ENCODE assay signal across 11 mouse cellular contexts in the genomic region with DNA sequence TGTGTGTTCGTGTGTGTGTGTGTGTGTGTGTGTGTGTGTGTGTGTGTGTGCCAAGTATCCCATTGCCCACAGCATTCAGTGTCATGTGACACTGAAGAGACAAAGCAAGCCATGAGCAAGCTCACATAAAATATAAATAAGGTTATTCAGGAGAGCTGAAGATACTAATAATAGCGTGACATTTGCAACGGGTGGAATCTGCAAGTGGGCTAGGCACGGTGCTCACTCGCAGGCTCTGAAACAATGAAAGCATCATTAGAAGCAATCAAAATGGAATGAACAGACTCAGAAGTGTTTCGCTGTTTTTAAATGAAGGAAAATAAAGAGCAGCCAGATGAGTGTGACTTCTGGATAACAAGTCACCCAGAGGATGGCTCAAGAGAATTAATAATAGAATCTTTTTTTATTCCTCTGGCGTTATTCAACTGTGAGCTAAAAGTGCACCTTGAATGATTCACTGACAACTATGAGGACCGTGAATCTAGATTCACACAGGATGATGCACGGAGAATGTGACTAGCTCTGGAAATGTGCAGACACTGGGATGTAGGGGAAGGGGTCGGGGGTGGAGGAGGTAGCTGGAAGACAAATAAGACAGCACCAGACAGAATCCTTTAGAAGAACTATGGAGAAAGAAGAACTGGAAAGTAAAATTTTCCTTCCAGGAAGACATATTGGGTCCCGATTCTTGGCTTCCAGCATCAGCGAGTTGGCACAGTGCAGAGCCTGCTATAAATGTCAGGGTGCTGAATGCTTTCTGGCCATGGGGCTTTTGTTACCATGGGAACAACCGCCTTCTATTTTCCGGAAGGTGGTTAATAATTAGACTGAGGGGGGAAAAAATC. TPM values are rescaled to one million over a fixed set of nuclear protein-coding genes. Genes with fewer than 3 reads are reported as not detected.
DNase-seq lines count a peak whose midpoint lies in the region; ATAC-seq and TF ChIP-seq lines count a peak whose summit lies in the region.
"Had no signal": no experiment of that assay in that cellular context is flagged by ENCODE, and none has a peak within 500 bp of the region (broad histone marks: within the 10 kb centered on the region; RNA-seq: fewer than 3 reads in every experiment).

No protein-coding gene starts in this region.

- no peak for TF ChIP-seq POLR2A in cortical plate, adult 2 months (IDR thresholded peaks at IDR 0.05; ENCODE audit: extremely low read depth, insufficient read depth, low read length)

- no peak for ATAC-seq in erythroblast, adult 5-6 weeks (replicated peaks; ENCODE audit: low FRiP score, poor library complexity, severe bottlenecking)

- no peak for TF ChIP-seq CTCF in left cerebral cortex, adult 2 months (IDR thresholded peaks at IDR 0.05)
- no peak for TF ChIP-seq CTCF in cortical plate, adult 2 months (IDR thresholded peaks at IDR 0.05; ENCODE audit: extremely low read depth, insufficient read depth, low read length)

- peak in 1 of 2 experiments; percentile 41 for DNase-seq in left cerebral cortex, adult 2 months (ENCODE audit: extremely low spot score in 1 of 2, low spot score in 2 of 2)
- DNase-seq in left cerebral cortex, adult 11 months (ENCODE audit: low spot score) = no peak
- peak; percentile 15 to 68 for DNase-seq in left cerebral cortex, adult 8-10 months (ENCODE audit: low spot score in 2 of 2)
- DNase-seq in right cerebral cortex, postnatal 10 days (ENCODE audit: low spot score in 2 of 2) = peak; percentile 62 to 64
- DNase-seq in thymus, postnatal 25 days = no peak
- no peak for DNase-seq in lung, postnatal 36 days
- DNase-seq: thymus, postnatal 4 days had no signal

- intact Hi-C loops in left cerebral cortex, adult 2 months (cut with DNase I) = loop anchor here (2.0 kb wide), 1 partner anchor 427 kb away; no protein-coding TSS in a partner anchor

- H3K27ac ChIP-seq in left cerebral cortex, adult 2 months = peak overlapping the region; percentile 80
- peak overlapping the region; percentile 63; the same call in 1 of the 2 replicates for H3K27ac ChIP-seq in cortical plate, adult 2 months (ENCODE audit: insufficient read depth, low read length)
- H3K27ac ChIP-seq: heart, embryonic 13.5 days had no signal

- H3K4me1 ChIP-seq in cortical plate, adult 2 months (ENCODE audit: control insufficient read depth, insufficient read depth, low read length) = peaks cover 3% of the 10 kb centered on the region; the same call in 1 of the 2 replicates

- no peak overlapping the region for H3K4me3 ChIP-seq in left cerebral cortex, adult 2 months
- no peak overlapping the region for H3K4me3 ChIP-seq in cortical plate, adult 2 months (ENCODE audit: insufficient read depth, low read length)
- H3K4me3 ChIP-seq: heart, embryonic 13.5 days had no signal

RNA-seq across cellular contexts. Expression of a gene that starts 55.3 kb away (rescaled TPM):
- total RNA-seq in left cerebral cortex, adult 2 months (2021) = not detected
- polyA plus RNA-seq in cortical plate, adult 2 months (2012; rRNA removed) = 0.09 TPM in 1 of 2 replicates, not detected in the other
- total RNA-seq in left cerebral cortex, adult 8-10 months (2022) = under 1 TPM in 1 of 4 experiments, not detected in 3; 0.13 TPM
- total RNA-seq in erythroblast, adult 5-6 weeks (2015; ENCODE audit: low replicate concordance) = not detected in 2 replicates
- 0.14 TPM in 1 of 2 replicates, not detected in the other for total RNA-seq in erythroblast, adult 5-6 weeks (2017; ENCODE audit: low replicate concordance)
- total RNA-seq: layer of hippocampus, postnatal 25 days had no signal
- polyA plus RNA-seq: heart, embryonic 13.5 days had no signal

Comparison
In these comparisons a context has a peak if more than half of its experiments do, and no peak if none do; other contexts are left out.
1. DNase-seq: peak in left cerebral cortex, adult 8-10 months (2 of 2) and right cerebral cortex, postnatal 10 days (2 of 2); none in left cerebral cortex, adult 11 months (single experiment), thymus, postnatal 25 days (single experiment) and lung, postnatal 36 days (single experiment).